8 mouse cellular contexts compared by ENCODE assay signal in genomic region chr8:117660358-117661031, GRCm38 (mm10). TPM values are rescaled to one million over a fixed set of nuclear protein-coding genes. Genes with fewer than 3 reads are reported as not detected.
DNase-seq lines count a peak whose midpoint lies in the region; ATAC-seq lines count a peak whose summit lies in the region.

No protein-coding gene starts in this region.

- ATAC-seq in frontal cortex, adult (ENCODE audit: low TSS enrichment), result peak; percentile 73
- no peak; the same call in 1 of the 2 replicates for ATAC-seq in midbrain, embryonic 14.5 days (ENCODE audit: low FRiP score, low TSS enrichment)
- no peak for ATAC-seq in erythroid progenitor cell, adult 5-6 weeks (replicated peaks; ENCODE audit: low FRiP score, poor library complexity, severe bottlenecking)

- no peaks in the 10 kb centered on the region for H3K27me3 ChIP-seq in midbrain, embryonic 14.5 days (ENCODE audit: control insufficient read depth, insufficient read depth, low read length)

- H3K4me3 ChIP-seq in midbrain, embryonic 14.5 days (replicated peaks; ENCODE audit: low read depth, low read length), result no peak overlapping the region

- no peaks in the 10 kb centered on the region for H3K36me3 ChIP-seq in midbrain, embryonic 14.5 days (ENCODE audit: control insufficient read depth, insufficient read depth, low read length)

- WGBS in midbrain, embryonic 14.5 days, result 31% methylated on average over 11 of the region's 11 CpGs

- no peak overlapping the region for H3K27ac ChIP-seq in midbrain, embryonic 14.5 days (replicated peaks; ENCODE audit: low read depth, low read length)

- H3K9me3 ChIP-seq in midbrain, embryonic 14.5 days (ENCODE audit: control insufficient read depth, low read length), result no peaks in the 10 kb centered on the region

- no peak overlapping the region for H3K9ac ChIP-seq in midbrain, embryonic 14.5 days (replicated peaks; ENCODE audit: low read length)

- peaks cover 12% of the 10 kb centered on the region; the same call in 1 of the 2 replicates for H3K4me1 ChIP-seq in midbrain, embryonic 14.5 days (ENCODE audit: control insufficient read depth, insufficient read depth, low read length)

- peak overlapping the region; percentile 22; the same call in 1 of the 2 replicates for H3K4me2 ChIP-seq in midbrain, embryonic 14.5 days (ENCODE audit: low read length)

- peak; percentile 6 to 13 for DNase-seq in left cerebral cortex, adult 18-20 months (ENCODE audit: low spot score in 2 of 2)
- no peak for DNase-seq in left cerebral cortex, adult 8-10 months (ENCODE audit: low spot score in 2 of 2)
- DNase-seq in layer of hippocampus, adult 8-10 months (ENCODE audit: low spot score in 2 of 2), result peak; percentile 13 to 15
- DNase-seq in midbrain, embryonic 14.5 days, result peak; percentile 79
- DNase-seq in T-cell, adult 2 months (ENCODE audit: low spot score), result no peak
- no peak for DNase-seq in thymus, postnatal 10 days (ENCODE audit: low spot score in 2 of 2)

RNA-seq across cellular contexts. Expression of gene Sdr42e1, which starts 13.0 kb away (rescaled TPM):
- 1 to 10 TPM; 3.6 to 6.7 TPM for total RNA-seq in left cerebral cortex, adult 18-20 months (2021)
- total RNA-seq in left cerebral cortex, adult 8-10 months (2022), result 1 to 10 TPM; 4.2 to 6.7 (median 4.9) TPM
- total RNA-seq in layer of hippocampus, adult 8-10 months (2022), result 1 to 10 TPM; 4.7 to 6.2 (median 5.6) TPM
- 1.4 and 1.8 TPM in 2 replicates for polyA plus RNA-seq in midbrain, embryonic 14.5 days (2014; fragmentation: Nextera tagmentation; extraction: Ambion mirVana)
- total RNA-seq in erythroid progenitor cell, adult 5-6 weeks (2015; ENCODE audit: low replicate concordance), result 1.4 TPM in 1 of 2 replicates, not detected in the other
- 0.77 TPM in 1 of 2 replicates, not detected in the other for total RNA-seq in erythroid progenitor cell, adult 5-6 weeks (2017; ENCODE audit: low replicate concordance)

RNA-seq across cellular contexts. Expression of gene Hsd17b2, which starts 41.2 kb away (rescaled TPM):
- under 1 TPM; 0.35 to 0.37 TPM for total RNA-seq in left cerebral cortex, adult 18-20 months (2021)
- not detected for total RNA-seq in left cerebral cortex, adult 8-10 months (2022)
- not detected for total RNA-seq in layer of hippocampus, adult 8-10 months (2022)
- polyA plus RNA-seq in midbrain, embryonic 14.5 days (2014; fragmentation: Nextera tagmentation; extraction: Ambion mirVana), result not detected in 2 replicates
- not detected in 2 replicates for total RNA-seq in erythroid progenitor cell, adult 5-6 weeks (2015; ENCODE audit: low replicate concordance)
- 2.1 TPM in 1 of 2 replicates, not detected in the other for total RNA-seq in erythroid progenitor cell, adult 5-6 weeks (2017; ENCODE audit: low replicate concordance)

Comparison
In these comparisons a context has a peak if more than half of its experiments do, and no peak if none do; other contexts are left out.
1. DNase-seq: peak in left cerebral cortex, adult 18-20 months (2 of 2), layer of hippocampus, adult 8-10 months (2 of 2) and midbrain, embryonic 14.5 days (single experiment); none in left cerebral cortex, adult 8-10 months (0 of 2), T-cell, adult 2 months (single experiment) and thymus, postnatal 10 days (0 of 2).